Mouse (Mus musculus) gastrocnemius, adult 8-10 months (tissue): ENCODE measurements around the gene Clk1. TPM values are rescaled to one million over a fixed set of nuclear protein-coding genes. Genes with fewer than 3 reads are reported as not detected.

Experiments used
- total RNA-seq, 4 experiments: library from RNA; stranded (reverse); gene quantifications; 2 replicates each; pipeline ENCODE4 v1.2.4; 2022

The Clk1 gene
- total RNA-seq, 4 experiments from 2014 or later = 25.6 to 43.7 (median 30.1) TPM

Other genes starting within 250 kb of the Clk1 start
- gene Aox4, start 213.7 kb downstream of the Clk1 start, total RNA-seq = not detected
- under 1 TPM; 0.04 to 0.24 (median 0.08) TPM for gene Aox2, start 145.7 kb downstream of the Clk1 start, total RNA-seq
- 10 to 100 TPM; 37.6 to 46.4 (median 43.5) TPM for gene Bzw1, start 31.2 kb downstream of the Clk1 start, total RNA-seq
- 10 to 100 TPM in 1 of 4 experiments, 1 to 10 TPM in 3; 7.2 to 12.2 (median 9.2) TPM for gene Nif3l1, start 21.1 kb upstream of the Clk1 start, total RNA-seq
- gene Ppil3, start 21.4 kb upstream of the Clk1 start, total RNA-seq = 10 to 100 TPM; 13.0 to 17.2 (median 13.2) TPM
- 10 to 100 TPM; 10.5 to 13.9 (median 12.5) TPM for gene Orc2, start 81.0 kb upstream of the Clk1 start, total RNA-seq
- 10 to 100 TPM in 2 of 4 experiments, 1 to 10 TPM in 2; 6.9 to 11.5 (median 8.8) TPM for gene Fam126b, start 162.3 kb upstream of the Clk1 start, total RNA-seq
- gene Ndufb3, start 162.3 kb upstream of the Clk1 start, total RNA-seq = 100 to 1,000 TPM; 138 to 174 (median 156) TPM